Mouse (Mus musculus) neural tube, embryonic 15.5 days (tissue): ENCODE results near the gene Nceh1. TPM values are rescaled to one million over a fixed set of nuclear protein-coding genes. Genes with fewer than 3 reads are reported as not detected.

ENCODE experiments used
- ATAC-seq: fragments of 200-750 bp; cut with Nextera tagmentation; 2 replicates; pipeline ENCODE4 v1.8.0; 2017; ENCODE audit warnings: mild to moderate bottlenecking, moderate TSS enrichment, moderate library complexity; ENCODE audit not compliant: low FRiP score
- H3K27ac ChIP-seq: fragments of 300-500 bp; sonication (generic); replicated peaks from 2 replicates; pipeline ENCODE4 v1.5.1; 2015; ENCODE audit warnings: mild to moderate bottlenecking, inconsistent platforms
- H3K27me3 ChIP-seq: fragments of 300-500 bp; sonication (generic); replicated peaks from 2 replicates; pipeline ENCODE4 v1.6.1; 2015; ENCODE audit warnings: inconsistent platforms
- H3K36me3 ChIP-seq: fragments of 300-500 bp; sonication (generic); 2 replicates; pipeline ENCODE4 v1.6.1; 2015; ENCODE audit warnings: inconsistent platforms
- H3K4me1 ChIP-seq: fragments of 300-500 bp; sonication (generic); 2 replicates; pipeline ENCODE4 v1.6.1; 2015; ENCODE audit warnings: inconsistent platforms
- H3K4me2 ChIP-seq: fragments of 300-500 bp; sonication (generic); 2 replicates; pipeline ENCODE4 v1.6.1; 2015; ENCODE audit warnings: inconsistent platforms, mild to moderate bottlenecking, moderate library complexity
- H3K4me3 ChIP-seq: fragments of 300-500 bp; sonication (generic); replicated peaks from 2 replicates; pipeline ENCODE4 v1.5.1; 2015; ENCODE audit warnings: mild to moderate bottlenecking, inconsistent platforms
- H3K9ac ChIP-seq: fragments of 300-500 bp; sonication (generic); replicated peaks from 2 replicates; pipeline ENCODE4 v1.6.1; 2015; ENCODE audit warnings: mild to moderate bottlenecking, inconsistent platforms
- H3K9me3 ChIP-seq: fragments of 300-500 bp; sonication (generic); replicated peaks from 2 replicates; pipeline ENCODE4 v1.6.1; 2016; ENCODE audit warnings: inconsistent platforms
- WGBS: fragments of 180-500 bp; shearing (Covaris S2); methylation state at CpG from one replicate; pipeline ENCODE4 v1.1.7; 2015; ENCODE audit warnings: mixed read lengths; 5-methylcytosine and 5-hydroxymethylcytosine counted together
- polyA plus RNA-seq: library from polyadenylated mRNA; unstranded; fragments of >200 nt; fragmentation: Nextera tagmentation; extraction: Ambion mirVana; gene quantifications from 2 replicates; pipeline ENCODE4 v1.2.1, GENCODE M21; 2015

The Nceh1 gene
- 16.3 and 19.3 TPM in 2 replicates for polyA plus RNA-seq

DNA sequence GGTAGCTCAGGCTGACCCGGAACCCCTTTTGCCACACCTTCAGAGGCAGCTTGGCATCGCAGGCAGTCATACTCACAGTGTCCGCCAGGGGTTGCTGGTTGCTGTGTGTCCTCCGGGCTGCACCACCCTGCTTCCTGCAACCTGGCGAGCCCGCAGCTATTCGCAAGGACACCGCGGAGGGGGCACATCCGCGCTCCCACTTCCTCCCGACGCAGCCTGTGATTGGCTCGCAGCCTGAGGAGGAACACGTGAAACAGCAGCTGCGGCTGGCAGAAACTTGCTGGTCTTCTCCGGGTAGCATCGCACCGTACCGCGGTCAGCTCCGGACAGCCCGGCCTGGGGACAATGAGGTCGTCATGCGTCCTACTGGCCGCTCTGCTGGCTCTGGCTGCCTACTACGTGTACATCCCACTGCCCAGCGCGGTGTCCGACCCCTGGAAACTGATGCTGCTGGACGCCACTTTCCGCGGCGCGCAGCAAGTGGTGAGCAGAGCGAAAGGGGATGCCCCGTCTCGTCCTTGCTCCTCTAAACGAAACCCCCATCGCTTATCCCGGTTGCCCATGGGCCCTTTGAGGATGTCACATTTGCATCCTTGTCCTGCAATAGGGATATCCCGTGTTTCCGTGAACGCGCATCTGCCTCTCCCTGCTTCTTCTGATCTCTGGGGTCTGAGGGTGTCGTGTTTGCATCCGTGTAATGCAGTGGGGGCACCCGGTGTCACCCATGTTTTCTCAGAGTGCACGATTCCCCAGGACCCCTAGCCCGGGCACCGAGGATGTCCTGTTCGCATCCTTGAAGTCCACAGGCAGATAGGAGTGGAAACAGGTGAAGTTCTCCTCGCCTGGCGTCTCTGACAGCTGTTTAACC, at the start of gene Nceh1:
Gene Nceh1 (plus strand): TSS at position 233 of the 868 bp plus-strand sequence.
- Histone ChIP-seq H3K9ac (peak within 1 kb of the TSS; percentile 68), H3K4me3 (peak within 1 kb of the TSS; percentile 73), H3K4me2 (peak within 1 kb of the TSS; percentile 94), H3K27me3 (no peaks in the 10 kb centered on the region), H3K9me3 (no peaks in the 10 kb centered on the region), H3K27ac (peak within 1 kb of the TSS; percentile 65), H3K4me1 (peaks cover 15% of the 10 kb centered on the region), H3K36me3 (no peaks in the 10 kb centered on the region)
- under 1% methylated on average over 54 of the region's 54 CpGs for WGBS
- peak; percentile 99 for ATAC-seq

GRCm38 (mm10) chr3:27140101-27140500, 42.7 kb upstream of the Nceh1 start:
- WGBS, result 91% methylated on average over 8 of the region's 8 CpGs
- no peaks in the 10 kb centered on the region for H3K36me3 ChIP-seq

DNA sequence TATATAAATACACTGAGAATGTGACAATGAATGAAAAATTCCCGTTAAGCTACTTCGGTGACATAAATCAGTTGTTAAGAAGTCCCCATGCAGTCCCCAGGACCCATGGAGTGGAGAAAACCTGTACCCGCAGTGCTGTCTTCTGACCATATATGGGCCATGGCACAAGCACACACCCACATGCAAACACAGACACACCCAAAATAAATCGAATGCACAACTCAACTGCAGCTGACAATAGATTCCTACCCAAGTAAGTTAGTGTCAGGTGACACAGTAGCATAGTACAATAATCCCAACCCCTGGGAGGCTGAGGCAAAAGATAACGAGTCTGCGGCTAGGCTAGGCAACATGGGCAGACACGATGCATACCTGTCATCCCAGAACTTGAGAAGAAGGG, 39.2 kb upstream of the Nceh1 start:
- Histone ChIP-seq H3K27ac (no peak overlapping the region), H3K9me3 (no peaks in the 10 kb centered on the region), H3K4me2 (no peak overlapping the region), H3K4me1 (no peaks in the 10 kb centered on the region), H3K36me3 (no peaks in the 10 kb centered on the region), H3K27me3 (no peaks in the 10 kb centered on the region), H3K9ac (no peak overlapping the region), H3K4me3 (no peak overlapping the region)
- ATAC-seq, result no peak
- 89% methylated on average over 7 of the region's 7 CpGs for WGBS

More at GRCm38 (mm10) chr3:27140101-27140500, 42.7 kb upstream of the Nceh1 start:
- no peak overlapping the region for H3K27ac ChIP-seq
- H3K4me2 ChIP-seq, result no peak overlapping the region
- no peaks in the 10 kb centered on the region for H3K9me3 ChIP-seq
- ATAC-seq, result no peak
- H3K4me3 ChIP-seq, result no peak overlapping the region
- no peak overlapping the region for H3K9ac ChIP-seq
- H3K4me1 ChIP-seq, result no peaks in the 10 kb centered on the region
- no peaks in the 10 kb centered on the region for H3K27me3 ChIP-seq

GRCm38 (mm10) chr3:27145733-27146132, 37.0 kb upstream of the Nceh1 start:
- no peak overlapping the region for H3K9ac ChIP-seq
- ATAC-seq, result no peak
- WGBS, result 90% methylated on average over 7 of the region's 7 CpGs

DNA sequence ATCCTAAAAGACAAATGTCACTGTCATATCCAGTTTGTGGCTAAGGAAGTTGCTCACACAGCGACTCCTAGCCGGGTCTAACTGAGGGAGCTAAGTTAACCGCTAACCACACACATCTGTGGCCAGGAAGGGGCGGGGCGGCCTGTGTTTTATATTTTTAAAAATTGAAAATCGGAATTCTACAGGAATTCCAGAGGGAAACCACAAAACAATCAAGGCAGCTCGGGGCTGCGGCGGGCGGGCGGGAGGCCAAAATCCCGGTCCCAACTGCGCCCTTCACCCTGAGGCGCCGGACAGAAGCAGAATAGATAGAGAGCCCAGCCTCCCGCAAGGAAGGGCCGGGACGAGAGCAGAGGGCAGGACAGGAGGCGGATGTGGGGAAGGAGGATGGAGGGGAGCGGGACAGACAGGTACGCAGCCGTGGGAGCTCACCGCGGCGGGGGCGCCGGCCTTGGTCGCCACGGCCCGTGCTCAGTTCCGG, 29.5 kb upstream of the Nceh1 start:
- H3K4me2 ChIP-seq, result peak overlapping the region; percentile 96
- WGBS, result under 1% methylated on average over 29 of the region's 31 CpGs
- no peaks in the 10 kb centered on the region for H3K27me3 ChIP-seq
- H3K9me3 ChIP-seq, result no peaks in the 10 kb centered on the region
- peaks cover 13% of the 10 kb centered on the region for H3K4me1 ChIP-seq
- 0 out of 2 replicates have a peak overlapping the region, but pooled peaks have one; percentile 45 for H3K27ac ChIP-seq
- peak overlapping the region; percentile 79 for H3K4me3 ChIP-seq
- H3K36me3 ChIP-seq, result no peaks in the 10 kb centered on the region
- peak; percentile 47 for ATAC-seq
- peak overlapping the region; percentile 49 for H3K9ac ChIP-seq

More at GRCm38 (mm10) chr3:27145733-27146132, 37.0 kb upstream of the Nceh1 start:
- H3K4me1 ChIP-seq, result no peaks in the 10 kb centered on the region
- no peaks in the 10 kb centered on the region for H3K36me3 ChIP-seq
- H3K4me3 ChIP-seq, result no peak overlapping the region
- H3K9me3 ChIP-seq, result no peaks in the 10 kb centered on the region
- H3K4me2 ChIP-seq, result no peak overlapping the region
- no peaks in the 10 kb centered on the region for H3K27me3 ChIP-seq
- H3K27ac ChIP-seq, result no peak overlapping the region

- H3K9ac ChIP-seq, result peak within 1 kb of the TSS; percentile 49
- ATAC-seq, result peak; percentile 100
- H3K4me3 ChIP-seq, result peak within 1 kb of the TSS; percentile 79
- peak within 1 kb of the TSS; percentile 96 for H3K4me2 ChIP-seq
- no peaks in the 10 kb centered on the region for H3K9me3 ChIP-seq
- H3K27ac ChIP-seq, result peak within 1 kb of the TSS; percentile 45; the same call in 1 of the 2 replicates
- WGBS, result 0% methylated on average over 37 of the region's 37 CpGs
- no peaks in the 10 kb centered on the region for H3K27me3 ChIP-seq
- peaks cover 13% of the 10 kb centered on the region for H3K4me1 ChIP-seq
- H3K36me3 ChIP-seq, result no peaks in the 10 kb centered on the region
These were observed 29.0 kb upstream of the Nceh1 start, which contains the start of gene Ect2 for GRCm38 (mm10) chr3:27153701-27154209. TSS of gene Ect2 (minus strand) at chr3:27153878.

DNA sequence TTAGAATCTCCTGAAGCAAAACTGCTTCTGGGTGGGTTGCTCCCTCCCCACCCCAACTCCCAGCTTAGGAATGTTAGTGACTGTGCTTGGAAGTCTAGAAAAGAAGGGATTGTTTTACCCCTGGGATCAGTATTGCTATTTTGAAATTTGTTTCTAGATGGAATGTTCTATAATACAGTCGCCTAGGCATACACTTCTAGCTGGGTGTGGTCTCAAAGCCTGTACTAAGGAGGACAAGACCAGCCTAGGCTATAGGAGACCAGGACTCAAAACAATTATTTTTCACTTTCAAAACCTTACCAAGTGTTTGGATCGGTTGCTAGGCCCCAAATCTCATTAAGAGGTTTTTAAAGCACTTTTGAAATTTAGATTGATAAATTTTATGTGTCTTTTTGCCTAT, 28.5 kb upstream of the Nceh1 start:
- 67% methylated on average over 2 of the region's 2 CpGs for WGBS
- Histone ChIP-seq H3K9ac (peak overlapping the region; percentile 31), H3K27ac (no peak overlapping the region; the same call in 1 of the 2 replicates), H3K27me3 (no peaks in the 10 kb centered on the region), H3K4me2 (peak overlapping the region; percentile 55), H3K4me1 (peaks cover 13% of the 10 kb centered on the region), H3K9me3 (no peaks in the 10 kb centered on the region), H3K36me3 (no peaks in the 10 kb centered on the region), H3K4me3 (peak overlapping the region; percentile 79)
- peak; percentile 18; the same call in 1 of the 2 replicates for ATAC-seq

DNA sequence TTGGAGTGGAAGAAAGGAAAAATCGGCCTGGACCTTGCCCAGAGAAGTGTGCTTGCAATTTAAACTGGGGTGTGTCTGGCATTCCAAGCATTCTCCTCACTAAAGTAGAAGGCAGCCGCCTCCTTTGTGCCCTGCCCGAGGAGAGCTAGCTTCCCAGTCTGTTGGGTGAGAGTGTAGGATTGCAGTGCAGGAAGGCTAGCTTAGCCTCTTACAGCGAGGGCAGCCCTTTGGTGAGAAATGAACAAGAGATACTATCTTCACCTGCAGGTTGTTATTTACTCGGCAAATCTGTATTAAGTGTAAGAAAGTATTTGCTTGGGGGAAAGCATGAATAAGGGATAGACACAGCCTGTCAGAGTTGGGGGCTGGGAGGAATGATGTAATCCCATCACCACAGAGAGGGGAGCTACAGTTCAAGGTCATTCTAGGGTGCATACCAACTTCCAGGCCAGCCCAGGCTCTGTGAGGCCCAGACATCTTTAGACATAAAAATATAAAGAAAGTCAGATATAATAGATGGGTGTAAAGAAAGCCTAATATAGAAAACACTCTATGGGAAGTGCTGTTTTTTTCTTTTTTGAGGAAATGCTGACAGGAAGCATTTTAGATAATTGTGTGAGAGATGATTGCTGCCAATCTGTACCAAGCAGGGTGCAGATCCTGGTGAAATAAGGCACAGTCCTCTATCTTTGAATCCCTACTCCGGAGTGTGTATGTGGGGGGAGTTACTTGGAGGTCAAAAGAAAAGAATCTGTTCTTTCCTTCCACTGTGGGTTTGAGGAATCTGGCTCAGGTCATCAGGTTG, 27.5 kb upstream of the Nceh1 start:
- Histone ChIP-seq H3K27me3 (no peaks in the 10 kb centered on the region), H3K9me3 (no peaks in the 10 kb centered on the region), H3K36me3 (no peaks in the 10 kb centered on the region), H3K4me2 (no peak overlapping the region), H3K4me3 (no peak overlapping the region), H3K4me1 (peaks cover 13% of the 10 kb centered on the region), H3K27ac (no peak overlapping the region), H3K9ac (no peak overlapping the region)
- no peak for ATAC-seq
- WGBS, result 23% methylated on average over 6 of the region's 6 CpGs

- no peak overlapping the region for H3K4me2 ChIP-seq
- 79% methylated on average over 9 of the region's 9 CpGs for WGBS
- ATAC-seq, result no peak
- H3K4me3 ChIP-seq, result no peak overlapping the region
- no peak overlapping the region for H3K9ac ChIP-seq
- H3K36me3 ChIP-seq, result no peaks in the 10 kb centered on the region
- no peaks in the 10 kb centered on the region for H3K27me3 ChIP-seq
- peaks cover 13% of the 10 kb centered on the region for H3K4me1 ChIP-seq
- H3K27ac ChIP-seq, result no peak overlapping the region
- no peaks in the 10 kb centered on the region for H3K9me3 ChIP-seq
These were observed 26.7 kb upstream of the Nceh1 start for GRCm38 (mm10) chr3:27155856-27156593.

DNA sequence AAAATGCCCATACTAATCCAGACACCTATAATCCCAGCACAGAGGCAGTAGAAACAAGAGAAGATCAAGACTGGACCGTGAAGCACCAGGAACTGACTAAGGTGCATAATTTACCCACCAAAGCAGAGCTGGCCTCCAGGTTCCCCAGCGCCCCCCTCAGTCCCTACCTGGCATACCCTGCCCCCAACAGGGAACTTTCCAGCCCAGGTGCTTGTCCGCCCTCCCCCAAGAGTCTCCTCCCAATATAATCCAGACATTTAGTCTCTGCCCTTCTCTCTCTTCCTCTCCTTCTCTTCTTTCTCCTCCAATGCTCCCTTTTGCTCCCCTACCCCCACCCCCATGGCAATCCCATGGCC, 26.2 kb upstream of the Nceh1 start:
- no peak overlapping the region for H3K4me2 ChIP-seq
- no peaks in the 10 kb centered on the region for H3K27me3 ChIP-seq
- no peaks in the 10 kb centered on the region for H3K9me3 ChIP-seq
- 69% methylated on average over 3 of the region's 3 CpGs for WGBS
- no peak overlapping the region for H3K9ac ChIP-seq
- no peak overlapping the region for H3K4me3 ChIP-seq
- no peak for ATAC-seq
- H3K4me1 ChIP-seq, result peaks cover 13% of the 10 kb centered on the region
- no peak overlapping the region for H3K27ac ChIP-seq
- no peaks in the 10 kb centered on the region for H3K36me3 ChIP-seq

- H3K27me3 ChIP-seq, result no peaks in the 10 kb centered on the region
- no peak overlapping the region for H3K27ac ChIP-seq
- no peak overlapping the region for H3K4me2 ChIP-seq
- H3K9me3 ChIP-seq, result no peaks in the 10 kb centered on the region
- peaks cover 4% of the 10 kb centered on the region; the same call in 1 of the 2 replicates for H3K4me1 ChIP-seq
- no peak overlapping the region for H3K9ac ChIP-seq
- no peaks in the 10 kb centered on the region for H3K36me3 ChIP-seq
- H3K4me3 ChIP-seq, result no peak overlapping the region
- ATAC-seq, result no peak
- 50% methylated on average over 4 of the region's 4 CpGs for WGBS
These were observed 23.9 kb upstream of the Nceh1 start for GRCm38 (mm10) chr3:27158910-27159309.
